Mouse (Mus musculus): ENCODE results near the gene Ankrd10.

DNA sequence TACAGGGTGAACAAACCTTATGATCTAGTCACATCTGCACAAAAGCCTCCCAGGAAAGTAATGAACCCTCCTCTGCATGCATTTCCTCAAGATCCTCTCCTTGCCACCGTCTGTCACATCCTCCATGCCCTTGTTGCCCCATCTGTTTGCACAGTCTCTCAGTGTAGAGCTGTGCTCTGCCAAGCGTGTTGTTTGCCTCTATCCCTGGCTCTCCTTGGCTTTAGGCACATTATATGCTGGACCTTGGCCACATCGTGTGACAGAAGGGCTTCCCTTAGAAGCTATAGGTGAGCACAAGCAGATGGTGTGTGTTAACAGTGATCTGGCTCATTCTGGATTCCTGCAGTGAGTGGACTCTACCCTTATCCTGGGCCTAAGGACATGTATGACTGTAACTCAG lies 26.4 kb upstream of the Ankrd10 start:
- TF ChIP-seq POLR2A (IDR thresholded peaks at IDR 0.05; ENCODE audit: insufficient read depth, low read depth, low read length): no peak
- TF ChIP-seq CTCF (IDR thresholded peaks at IDR 0.05): no peak
